Mouse (Mus musculus) limb, embryonic 11.5 days (tissue): ENCODE measurements at regions not wholly inside any gene's neighbourhood (a gene's known extent, or its start where the extent isn't known, plus 50 kb on each side); places are given as distances from the start of the nearest gene placed in this dataset.

ENCODE experiments used
- ATAC-seq: fragments of 200-750 bp; cut with Nextera tagmentation; 2 replicates; pipeline ENCODE4 v1.8.0; 2017; ENCODE audit warnings: low read depth; ENCODE audit not compliant: insufficient number of reproducible peaks, low FRiP score, low TSS enrichment
- DNase-seq: peaks from one replicate; pipeline ENCODE4 v3.0.0-alpha.2; 2015; ENCODE audit warnings: low spot score
- H3K27ac ChIP-seq: fragments of 300-500 bp; sonication (generic); replicated peaks from 2 replicates; pipeline ENCODE4 v1.5.1; 2014; ENCODE audit warnings: low read depth, mild to moderate bottlenecking, low read length
- H3K27me3 ChIP-seq: fragments of 300-500 bp; sonication (generic); 2 replicates; pipeline ENCODE4 v1.6.1; 2014; ENCODE audit warnings: mild to moderate bottlenecking, low read length, mixed read lengths; ENCODE audit not compliant: control insufficient read depth, insufficient read depth
- H3K36me3 ChIP-seq: fragments of 300-500 bp; sonication (generic); 2 replicates; pipeline ENCODE4 v1.6.1; 2014; ENCODE audit warnings: mild to moderate bottlenecking, low read length, moderate library complexity, mixed read lengths; ENCODE audit not compliant: control insufficient read depth, insufficient read depth
- H3K4me1 ChIP-seq: fragments of 300-500 bp; sonication (generic); 2 replicates; pipeline ENCODE4 v1.6.1; 2014; ENCODE audit warnings: low read length, mixed read lengths; ENCODE audit not compliant: control insufficient read depth, insufficient read depth
- H3K4me2 ChIP-seq: fragments of 300-500 bp; sonication (generic); 2 replicates; pipeline ENCODE4 v1.6.1; 2014; ENCODE audit warnings: low read depth, mild to moderate bottlenecking, moderate library complexity; ENCODE audit not compliant: severe bottlenecking
- H3K4me3 ChIP-seq: fragments of 300-500 bp; sonication (generic); 2 replicates; pipeline ENCODE4 v1.5.1; 2014; ENCODE audit warnings: low read depth, low read length
- H3K9ac ChIP-seq: fragments of 300-500 bp; sonication (generic); 2 replicates; pipeline ENCODE4 v1.6.1; 2014; ENCODE audit warnings: mild to moderate bottlenecking, low read length
- H3K9me3 ChIP-seq: fragments of 300-500 bp; sonication (generic); 2 replicates; pipeline ENCODE4 v1.6.1; 2016; ENCODE audit warnings: low read length; ENCODE audit not compliant: control insufficient read depth
- WGBS: fragments of 180-500 bp; shearing (Covaris S2); extraction: QIAGEN DNeasy Blood & Tissue Kit; methylation state at CpG from one replicate; pipeline ENCODE4 v1.1.7; 2014; 5-methylcytosine and 5-hydroxymethylcytosine counted together

- Histone ChIP-seq H3K4me3 (no peak overlapping the region), H3K4me1 (no peaks in the 10 kb centered on the region), H3K9me3 (no peaks in the 10 kb centered on the region)
Measured at GRCm38 (mm10) chr12:12147088-12147687, 114.8 kb upstream of the Fam49a start.

DNA sequence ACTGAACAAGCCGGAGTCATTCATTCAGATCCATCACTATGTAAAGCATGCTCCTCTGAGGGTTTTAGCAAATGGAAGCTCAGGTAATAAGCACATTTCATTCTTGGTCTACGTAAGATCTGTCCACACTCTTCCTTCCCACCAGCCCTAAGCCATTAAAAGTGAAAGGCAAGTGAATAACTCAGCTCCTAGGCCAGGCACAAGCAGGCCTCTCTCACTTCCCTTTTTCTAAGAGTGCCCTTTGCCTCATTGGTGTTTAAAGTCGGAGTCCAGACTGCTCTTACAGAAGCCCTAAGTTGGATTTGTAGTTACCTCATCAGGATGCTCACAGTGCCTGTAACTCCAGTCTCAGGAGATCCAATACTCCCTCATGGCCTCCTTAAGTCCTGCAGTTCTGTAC lies 114.1 kb upstream of the Fam49a start:
- DNase-seq = no peak
- H3K9me3 ChIP-seq = no peaks in the 10 kb centered on the region
- no peak for ATAC-seq
- H3K4me2 ChIP-seq = no peak overlapping the region
- H3K4me1 ChIP-seq = no peaks in the 10 kb centered on the region
- no peak overlapping the region for H3K27ac ChIP-seq
- H3K9ac ChIP-seq = no peak overlapping the region
- no peaks in the 10 kb centered on the region for H3K36me3 ChIP-seq
- H3K27me3 ChIP-seq = no peaks in the 10 kb centered on the region
- WGBS = 78% methylated on average over 3 of the region's 3 CpGs
- H3K4me3 ChIP-seq = no peak overlapping the region

More at GRCm38 (mm10) chr12:12147088-12147687, 114.8 kb upstream of the Fam49a start:
- ATAC-seq (no peak), DNase-seq (no peak)
- WGBS = 89% methylated on average over 6 of the region's 6 CpGs
- H3K27ac ChIP-seq = no peak overlapping the region
- H3K27me3 ChIP-seq = no peaks in the 10 kb centered on the region
- no peak overlapping the region for H3K4me2 ChIP-seq
- H3K9ac ChIP-seq = no peak overlapping the region
- H3K36me3 ChIP-seq = no peaks in the 10 kb centered on the region

DNA sequence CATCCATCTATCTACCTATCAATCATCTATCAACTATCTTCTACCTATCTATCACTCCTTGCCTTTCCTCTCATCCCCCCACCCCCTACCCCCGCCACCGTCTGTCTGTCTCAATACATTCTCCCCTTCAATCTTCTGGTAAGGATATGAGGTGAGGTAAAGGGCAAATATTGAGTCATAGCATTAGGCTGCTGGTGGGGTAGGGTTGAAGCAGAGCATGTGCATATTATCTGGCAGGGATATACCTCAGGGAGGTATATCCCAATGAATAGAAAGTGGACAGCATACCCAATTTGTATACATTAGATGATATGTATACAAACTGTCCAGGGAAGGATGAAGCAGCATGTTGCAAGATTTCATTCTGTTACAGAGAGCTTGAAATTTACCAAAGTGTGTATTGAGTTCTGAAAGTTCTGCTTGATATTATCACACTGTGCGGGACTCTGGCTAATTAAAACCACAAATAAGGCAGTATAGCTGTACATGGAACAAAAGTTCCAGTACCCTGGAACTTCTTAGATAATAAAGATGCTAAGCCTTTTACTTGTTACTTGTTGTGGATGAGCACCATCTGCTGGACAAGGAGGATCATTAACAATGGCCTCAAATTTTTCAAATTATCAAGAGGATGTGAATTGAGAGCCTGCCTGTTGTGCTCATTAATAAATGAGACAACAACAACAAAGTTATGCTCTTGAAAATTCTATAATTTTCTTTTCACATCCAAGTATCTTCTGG lies 113.1 kb upstream of the Fam49a start:
- Histone ChIP-seq H3K4me2 (no peak overlapping the region), H3K27me3 (no peaks in the 10 kb centered on the region), H3K9ac (no peak overlapping the region), H3K36me3 (no peaks in the 10 kb centered on the region), H3K4me1 (no peaks in the 10 kb centered on the region), H3K27ac (no peak overlapping the region), H3K4me3 (no peak overlapping the region), H3K9me3 (no peaks in the 10 kb centered on the region)
- DNase-seq (no peak), ATAC-seq (no peak)
- 64% methylated on average over 3 of the region's 3 CpGs for WGBS

- 90% methylated on average over 1 of the region's 1 CpGs for WGBS
Measured at GRCm38 (mm10) chr12:12164411-12164810, 97.5 kb upstream of the Fam49a start.

GRCm38 (mm10) chr12:12170581-12170980 lies 91.4 kb upstream of the Fam49a start:
- Histone ChIP-seq H3K4me1 (no peaks in the 10 kb centered on the region), H3K27me3 (no peaks in the 10 kb centered on the region), H3K27ac (no peak overlapping the region), H3K4me2 (no peak overlapping the region), H3K9me3 (no peaks in the 10 kb centered on the region), H3K4me3 (no peak overlapping the region), H3K36me3 (no peaks in the 10 kb centered on the region), H3K9ac (no peak overlapping the region)
- DNase-seq (no peak), ATAC-seq (no peak)
- 77% methylated on average over 2 of the region's 2 CpGs for WGBS

More at GRCm38 (mm10) chr12:12164411-12164810, 97.5 kb upstream of the Fam49a start:
- Histone ChIP-seq H3K27me3 (no peaks in the 10 kb centered on the region), H3K4me1 (no peaks in the 10 kb centered on the region), H3K4me2 (no peak overlapping the region), H3K27ac (no peak overlapping the region), H3K36me3 (no peaks in the 10 kb centered on the region), H3K4me3 (no peak overlapping the region), H3K9me3 (no peaks in the 10 kb centered on the region), H3K9ac (no peak overlapping the region)
- no peak for DNase-seq
- no peak for ATAC-seq

DNA sequence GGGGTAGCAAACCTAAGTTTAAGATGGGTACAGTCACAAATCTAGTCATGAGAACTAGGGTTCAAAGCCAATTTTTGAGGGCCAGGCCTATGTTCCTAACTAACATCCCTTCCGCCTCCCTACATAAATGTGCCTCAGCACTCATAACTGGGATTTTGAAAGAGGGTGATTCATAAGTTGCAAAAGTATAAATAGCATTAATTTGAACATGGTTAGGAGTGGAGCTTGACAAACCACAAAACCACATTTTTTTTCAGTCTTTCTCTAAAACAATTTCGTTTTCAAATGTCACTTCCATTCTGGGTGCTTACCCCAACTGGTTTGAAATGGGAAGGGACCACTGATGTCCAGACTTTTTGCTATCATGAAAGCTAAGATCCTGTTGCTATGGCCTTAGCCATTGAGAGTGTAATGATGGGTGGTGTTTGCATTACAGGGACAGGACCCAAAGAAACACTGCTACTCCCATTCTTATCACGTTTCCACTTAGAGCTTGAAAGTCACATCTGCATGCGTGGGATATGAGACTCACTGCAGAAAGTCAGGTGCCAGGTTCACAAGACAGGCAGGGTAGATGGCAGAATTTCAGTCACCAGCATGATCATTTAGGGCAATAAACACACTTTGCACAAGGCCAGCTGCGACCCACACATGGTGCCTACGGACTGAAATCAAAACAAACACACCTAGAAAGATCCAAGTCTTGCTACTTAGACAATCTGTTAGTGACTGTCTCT lies 89.7 kb upstream of the Fam49a start:
- Histone ChIP-seq H3K9me3 (no peaks in the 10 kb centered on the region), H3K4me3 (no peak overlapping the region), H3K4me1 (0 out of 2 replicates have a peak, but pooled peaks cover 4% of the 10 kb centered on the region), H3K27ac (no peak overlapping the region), H3K4me2 (no peak overlapping the region), H3K36me3 (no peaks in the 10 kb centered on the region), H3K27me3 (no peaks in the 10 kb centered on the region), H3K9ac (no peak overlapping the region)
- ATAC-seq (no peak), DNase-seq (no peak)
- WGBS = 83% methylated on average over 6 of the region's 6 CpGs

DNA sequence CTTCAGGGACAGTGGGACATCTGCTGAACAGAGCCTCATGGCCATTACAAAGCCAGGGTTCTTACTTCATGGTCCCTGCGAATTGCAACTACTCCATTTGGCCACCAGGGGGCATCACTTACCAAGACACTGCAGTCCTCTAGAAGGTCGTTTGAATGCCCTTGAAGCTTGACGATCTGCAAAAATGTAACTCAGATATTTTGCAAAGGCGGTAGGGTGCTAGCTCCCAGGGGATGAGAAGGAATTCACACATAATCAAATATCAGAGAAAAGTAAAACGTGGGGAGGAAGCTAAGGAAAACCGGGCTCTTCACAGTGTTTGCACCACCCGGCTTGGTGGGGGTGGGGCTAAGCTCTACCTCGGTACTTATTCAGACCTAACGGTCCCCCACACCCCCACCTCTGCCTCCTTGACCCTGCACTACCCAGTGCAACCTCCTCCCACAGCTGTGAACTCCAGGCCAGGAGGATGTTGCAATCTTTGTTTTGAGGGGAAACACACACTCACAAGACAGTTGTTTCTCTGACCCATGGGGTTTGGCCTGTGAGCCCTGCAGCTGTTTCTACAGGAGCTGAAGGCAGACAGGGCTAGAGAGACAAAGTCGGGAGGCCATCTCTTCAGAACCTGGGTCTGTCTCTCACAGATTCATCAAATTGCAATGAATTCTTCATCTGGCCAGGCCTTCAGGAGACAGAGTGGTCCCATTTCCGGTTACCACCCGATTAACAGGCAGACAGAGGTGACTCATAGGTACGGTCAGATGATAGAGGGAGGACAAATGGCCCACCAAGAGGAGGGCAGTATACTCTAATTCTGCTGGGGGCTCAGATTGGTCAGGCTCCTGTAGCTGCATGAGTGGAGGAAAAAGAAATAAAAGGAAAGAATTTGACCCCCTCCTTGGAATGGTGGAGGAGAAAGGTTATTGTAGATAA lies 85.3 kb upstream of the Fam49a start:
- no peak overlapping the region for H3K27ac ChIP-seq
- ATAC-seq (peak; percentile 81), DNase-seq (peak; percentile 84)
- H3K27me3 ChIP-seq = no peaks in the 10 kb centered on the region
- H3K9ac ChIP-seq = peak overlapping the region; percentile 48; the same call in 1 of the 2 replicates
- H3K4me3 ChIP-seq = no peak overlapping the region
- 0 out of 2 replicates have a peak, but pooled peaks cover 4% of the 10 kb centered on the region for H3K4me1 ChIP-seq
- H3K4me2 ChIP-seq = peak overlapping the region; percentile 35
- no peaks in the 10 kb centered on the region for H3K9me3 ChIP-seq
- H3K36me3 ChIP-seq = no peaks in the 10 kb centered on the region
- 8% methylated on average over 13 of the region's 13 CpGs for WGBS
